Mouse (Mus musculus) embryo, embryonic 11 days (tissue): ENCODE results near the gene Top3a.
"Not testable (repeated sequence)": the region's sequence is repeated elsewhere in the genome, so short reads cannot be mapped to it uniquely, and the experiment has no call there.

Source experiments
- DNase-seq: peaks from one replicate; pipeline ENCODE4 v3.0.0-alpha.2; 2015

The Top3a gene

DNA sequence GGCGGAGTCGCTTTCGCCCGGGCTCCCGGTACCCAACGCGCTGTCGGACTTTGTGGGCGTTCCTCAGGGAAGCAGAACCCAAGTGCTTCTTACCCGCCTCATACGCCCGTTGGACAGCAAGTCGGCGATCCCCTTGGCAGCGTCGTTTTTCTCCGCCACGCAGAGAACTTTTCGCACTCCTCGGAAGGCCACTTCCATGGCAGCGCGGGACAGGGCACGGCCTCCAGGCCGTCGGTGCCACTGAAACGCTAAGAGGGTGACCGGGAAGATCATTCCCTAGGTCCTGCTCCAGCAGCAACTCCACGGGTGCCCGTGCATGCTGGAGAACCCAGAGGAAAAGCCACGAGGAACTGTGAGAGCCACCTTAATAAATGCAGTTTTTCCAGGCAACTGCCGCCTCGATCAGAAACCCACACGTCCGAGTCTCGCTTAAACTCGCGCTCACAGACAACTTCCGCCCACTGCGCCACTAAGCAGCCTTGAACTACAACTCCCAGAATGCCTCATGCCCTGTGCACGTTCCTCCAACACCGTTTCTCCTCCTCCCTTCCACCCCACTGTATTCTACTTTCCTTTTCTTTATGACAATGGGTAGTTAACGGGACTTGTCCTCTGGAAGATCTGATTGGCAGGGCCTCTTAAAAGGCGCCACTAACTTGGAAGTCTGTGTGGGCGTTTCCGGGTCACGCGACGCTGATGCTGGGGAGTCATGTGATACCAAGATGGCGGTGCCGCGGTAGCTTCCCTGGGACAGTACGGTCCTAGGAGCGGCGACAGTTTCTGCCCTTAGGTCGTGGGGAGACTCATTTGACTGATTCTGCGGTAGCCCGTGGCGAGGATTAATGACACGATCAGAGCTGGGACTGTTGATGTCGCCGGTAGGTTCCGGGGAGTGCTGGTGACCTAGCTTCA, at the start of gene Top3a, which contains the start of gene Smcr8:
TSS of gene Top3a (minus strand) at position 537 of the 912 bp plus-strand sequence.
TSS of gene Smcr8 (plus strand) at position 696 of the 912 bp plus-strand sequence.
- DNase-seq = peak; percentile 95

DNA sequence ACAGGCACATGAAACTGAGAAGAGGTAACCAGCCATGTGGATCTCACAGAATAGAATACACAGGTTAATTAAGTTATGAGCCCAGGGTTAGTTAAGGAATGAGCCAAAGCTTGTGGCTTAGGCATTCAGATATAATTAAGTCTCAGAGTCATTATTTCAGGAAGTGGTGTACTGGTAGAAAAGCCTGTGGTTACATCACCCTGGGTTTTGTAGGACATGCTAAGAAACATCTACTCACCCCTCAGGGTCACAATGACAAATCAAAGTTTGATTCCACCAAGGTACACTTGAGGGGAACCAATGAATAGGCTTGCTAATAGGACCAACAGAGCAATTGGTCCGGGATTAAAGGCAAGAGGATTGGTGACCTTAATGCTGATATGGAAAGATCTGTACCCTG, 49.5 kb upstream of the Top3a start:
- no peak for DNase-seq

- no peak for DNase-seq
Observed at GRCm38 (mm10) chr11:60825191-60825590, 48.0 kb upstream of the Top3a start.

GRCm38 (mm10) chr11:60823771-60824170, 46.6 kb upstream of the Top3a start:
- no peak for DNase-seq

- no peak for DNase-seq
Observed at GRCm38 (mm10) chr11:60816398-60816797, 39.2 kb upstream of the Top3a start.

DNA sequence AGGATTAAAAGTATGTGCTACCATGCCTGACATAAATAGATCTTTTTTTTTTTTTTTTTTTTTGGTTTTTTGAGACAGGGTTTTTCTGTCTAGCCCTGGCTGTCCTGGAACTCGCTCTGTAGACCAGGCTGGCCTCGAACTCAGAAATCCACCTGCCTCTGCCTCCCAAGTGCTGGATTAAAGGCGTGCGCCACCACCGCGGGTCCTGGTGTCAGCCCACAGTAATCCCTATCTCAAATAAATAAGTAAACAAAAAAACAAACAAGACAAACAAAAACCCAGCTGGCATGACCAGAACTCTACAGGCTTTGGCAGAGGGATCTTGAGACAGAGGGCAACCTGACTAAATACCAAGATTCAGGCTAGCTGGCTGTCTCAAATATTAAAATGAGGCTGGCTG, 34.5 kb upstream of the Top3a start, which contains the start of gene Shmt1:
TSS of gene Shmt1 (minus strand) at position 101 of the 400 bp plus-strand sequence.
- DNase-seq = not testable (repeated sequence)

DNA sequence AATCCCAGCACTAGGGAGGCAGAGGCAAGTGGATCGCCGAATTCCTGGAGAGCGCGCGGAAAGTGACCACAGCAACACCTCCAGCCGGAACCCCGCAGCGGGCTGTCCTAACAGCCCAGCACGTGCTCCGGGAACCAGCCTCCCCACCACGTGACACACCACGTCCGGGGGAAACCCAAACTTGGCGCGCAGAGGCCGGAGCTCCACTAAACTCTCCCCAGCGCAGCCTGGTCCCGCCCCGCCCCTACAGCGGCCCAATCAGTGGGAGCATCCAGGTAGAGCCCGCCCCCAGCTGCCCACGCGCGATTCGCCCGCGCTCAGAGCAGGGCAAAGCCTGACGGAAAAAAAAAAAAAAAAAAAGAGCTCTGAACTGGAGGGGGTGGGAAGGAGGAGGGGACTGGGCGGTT, 33.9 kb upstream of the Top3a start:
- peak; percentile 97 for DNase-seq

DNA sequence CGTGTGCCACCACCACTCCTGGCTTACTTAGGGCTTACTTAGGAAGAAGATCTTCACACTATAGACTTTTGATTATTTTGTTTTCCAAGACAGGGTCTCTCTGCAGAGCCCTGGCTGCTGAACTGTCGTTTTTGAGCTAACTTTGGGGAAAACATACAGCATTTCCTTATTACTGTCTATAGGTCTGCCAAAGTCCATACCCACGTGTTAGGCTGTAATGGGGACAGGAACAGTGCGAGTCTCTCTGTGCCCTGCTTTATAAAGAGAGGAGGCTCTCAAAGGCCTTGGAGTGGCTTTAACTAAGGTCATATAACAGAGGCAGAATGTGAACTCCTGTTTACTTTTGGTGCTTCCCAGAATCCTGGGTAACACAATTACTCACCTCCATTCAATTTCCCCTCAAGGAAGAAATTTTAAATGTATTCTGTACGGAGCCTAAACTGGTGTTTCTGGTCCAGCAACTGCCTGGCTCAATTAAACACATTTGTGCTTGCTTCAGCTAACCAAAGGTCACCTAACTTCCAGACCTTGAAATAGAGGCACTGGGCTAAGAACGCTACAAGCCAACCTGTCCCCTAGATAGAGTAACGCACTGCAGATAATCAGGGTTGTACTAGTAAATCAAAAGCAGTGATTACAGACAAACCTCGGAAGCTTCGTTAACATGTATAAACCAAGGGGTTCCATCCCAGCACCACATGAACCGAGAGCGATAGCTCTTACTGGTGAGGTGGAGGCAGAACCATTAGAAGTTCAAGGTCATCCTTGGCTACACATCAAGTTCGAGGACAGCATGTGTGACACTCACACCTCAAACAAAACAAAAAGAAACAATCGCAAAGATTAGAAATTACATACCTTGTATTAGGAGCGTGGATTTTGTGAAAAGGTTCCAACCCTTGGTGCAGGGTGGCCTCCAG, 33.1 kb upstream of the Top3a start:
- DNase-seq = peak; percentile 7

GRCm38 (mm10) chr11:60809546-60809945, 32.4 kb upstream of the Top3a start:
- DNase-seq = no peak

GRCm38 (mm10) chr11:60808286-60809070, 31.3 kb upstream of the Top3a start:
- DNase-seq = no peak

DNA sequence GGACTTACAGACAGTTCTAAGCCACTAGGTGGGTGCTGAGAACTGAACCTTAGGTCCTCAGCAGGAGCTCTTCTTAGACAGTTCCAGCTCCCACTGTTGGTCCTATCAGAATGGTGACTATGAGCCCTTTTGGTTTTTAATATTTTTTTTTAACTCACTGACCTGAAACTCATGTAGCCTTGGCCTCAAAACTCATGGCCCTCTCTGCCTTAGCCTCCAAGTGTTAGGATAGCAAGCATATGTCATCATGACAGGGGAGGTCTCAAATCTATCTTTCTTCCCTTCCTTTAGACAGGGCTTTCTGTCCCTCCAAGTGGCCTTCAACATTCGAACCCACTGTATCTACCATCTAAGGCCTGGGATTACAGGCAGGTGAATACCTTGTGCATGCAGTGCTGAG, 23.7 kb upstream of the Top3a start:
- DNase-seq = no peak

DNA sequence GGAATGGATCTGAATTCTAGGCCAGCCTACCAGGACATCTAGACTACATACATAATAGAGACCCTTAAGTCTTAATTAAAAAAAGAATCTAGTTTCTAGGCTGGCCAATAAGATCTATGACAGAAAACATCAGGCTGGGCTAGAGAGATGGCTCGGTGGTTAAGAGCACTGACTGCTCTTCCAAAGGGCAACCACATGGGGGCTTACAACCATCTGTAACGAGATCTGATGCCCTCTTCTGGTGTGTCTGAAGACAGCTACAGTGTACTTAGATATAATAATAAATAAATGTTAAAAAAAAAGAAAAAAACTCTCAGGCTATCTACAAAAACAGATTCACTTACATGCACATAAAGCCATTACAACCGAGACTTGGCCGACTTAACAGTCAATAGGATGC, 22.8 kb upstream of the Top3a start:
- no peak for DNase-seq

- no peak for DNase-seq
Observed at GRCm38 (mm10) chr11:60796342-60796741, 19.2 kb upstream of the Top3a start.

DNA sequence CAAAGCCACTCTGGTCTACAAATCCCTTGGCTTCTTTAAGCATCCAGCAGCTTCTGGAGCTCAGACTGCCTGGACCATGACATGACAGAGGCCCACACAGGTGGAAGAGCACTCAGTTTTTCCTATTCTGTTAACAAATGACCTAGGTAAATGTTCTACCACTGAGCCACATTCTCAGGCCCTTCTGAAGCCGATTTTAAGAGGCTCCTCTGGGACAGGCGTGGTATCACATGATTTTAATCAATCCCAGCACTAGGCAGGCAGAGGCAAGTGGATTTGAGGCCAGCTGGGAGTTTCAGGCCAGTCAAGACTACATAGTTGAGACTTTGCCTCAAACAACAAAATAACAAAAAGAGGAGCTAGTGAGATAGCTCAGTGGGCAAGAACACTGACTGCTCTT, 13.3 kb upstream of the Top3a start:
- DNase-seq = no peak

- peak; percentile 10 for DNase-seq
Observed at GRCm38 (mm10) chr11:60787595-60787994, 10.4 kb upstream of the Top3a start.

DNA sequence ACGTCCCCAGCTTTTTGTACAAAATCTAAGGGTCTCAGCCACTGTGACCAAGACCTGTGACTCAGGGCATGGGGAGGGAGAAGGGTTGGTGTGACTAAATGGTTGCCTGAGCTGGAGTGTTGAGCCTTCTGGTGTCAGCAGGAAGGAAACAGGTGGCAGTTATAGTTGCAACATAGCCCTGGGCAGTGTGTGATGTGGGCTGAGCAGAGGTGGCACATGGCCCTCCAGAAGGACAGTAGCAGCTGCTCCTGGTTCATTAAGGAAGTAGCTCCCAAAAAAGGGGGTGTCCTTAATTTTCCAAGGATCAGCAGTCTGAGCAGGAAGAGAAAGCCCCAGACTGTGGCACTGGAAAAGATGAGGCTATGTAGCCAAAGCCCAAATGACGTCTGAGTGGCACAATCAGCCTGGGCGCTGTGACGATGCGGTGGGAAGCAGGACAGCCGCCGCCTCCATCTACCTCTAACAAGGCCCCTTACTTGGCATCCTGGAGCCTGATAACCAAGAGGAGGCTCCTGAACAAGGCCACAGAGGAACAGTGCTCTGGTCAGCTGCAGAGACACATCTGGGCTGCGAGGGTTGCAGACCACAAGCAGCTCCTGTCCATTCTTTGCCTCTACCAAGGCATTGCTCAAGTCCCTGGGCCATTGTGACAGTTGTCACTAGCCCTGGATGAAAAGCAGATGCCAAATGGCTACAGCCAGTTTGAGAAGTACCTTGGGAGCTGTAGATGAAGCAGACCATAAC, 7.2 kb upstream of the Top3a start:
- no peak for DNase-seq

GRCm38 (mm10) chr11:60779673-60780189, 2.6 kb upstream of the Top3a start:
- no peak for DNase-seq

DNA sequence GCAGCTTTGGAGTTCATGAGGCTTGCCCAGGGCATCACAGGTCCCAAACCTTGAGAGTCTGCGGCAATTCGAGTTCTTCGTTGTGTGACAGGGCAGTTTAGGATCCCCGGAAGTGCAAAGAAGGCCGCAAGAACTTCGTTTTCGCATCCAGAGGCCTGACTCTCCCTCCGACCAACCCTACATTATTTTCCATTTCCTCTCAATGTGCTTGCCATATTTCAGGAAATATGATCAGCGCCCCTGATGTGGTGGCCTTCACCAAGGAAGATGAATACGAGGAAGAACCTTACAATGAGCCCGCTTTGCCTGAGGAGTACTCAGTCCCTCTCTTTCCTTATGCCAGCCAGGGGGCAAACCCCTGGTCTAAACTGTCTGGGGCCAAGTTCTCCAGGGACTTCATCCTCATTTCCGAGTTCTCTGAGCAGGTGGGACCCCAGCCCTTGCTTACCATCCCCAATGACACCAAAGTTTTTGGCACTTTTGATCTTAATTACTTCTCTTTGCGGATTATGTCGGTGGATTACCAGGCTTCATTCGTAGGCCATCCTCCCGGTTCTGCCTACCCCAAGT, 721 bp upstream of the Top3a start:
- DNase-seq = no peak

DNA sequence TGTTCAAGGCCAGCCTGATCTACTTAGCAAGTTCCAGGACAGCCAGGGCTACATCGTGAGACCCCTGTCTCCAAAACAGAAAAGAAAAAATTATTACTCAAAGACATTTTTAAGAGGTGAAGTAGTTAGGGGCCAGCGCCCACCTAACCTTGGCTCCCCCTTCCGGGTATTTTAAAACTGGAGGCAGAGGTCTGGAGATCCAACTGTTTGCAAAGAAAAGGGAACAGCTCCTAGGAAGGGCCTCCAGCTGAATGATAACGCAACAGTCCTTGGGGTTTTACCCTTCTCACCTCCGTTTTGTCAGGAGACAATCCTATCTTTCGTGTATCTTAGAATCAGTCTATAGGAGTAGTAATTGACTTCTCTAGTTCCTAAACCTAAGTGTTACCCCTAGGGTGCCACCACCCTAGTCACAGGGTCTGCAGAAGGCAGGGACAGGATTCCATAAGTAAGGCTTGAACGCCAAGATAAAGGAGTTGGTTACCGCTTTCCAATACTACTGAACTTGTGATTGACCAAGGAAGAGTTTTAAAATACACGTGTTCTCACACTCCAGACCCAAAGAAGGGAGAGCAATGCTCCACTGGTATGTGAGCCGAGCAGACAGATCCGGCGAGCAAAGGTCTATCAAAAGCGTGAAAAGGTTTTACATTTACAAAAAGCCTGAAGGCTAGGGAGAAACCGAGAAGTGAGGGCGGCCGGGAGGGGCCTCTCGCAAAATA, 897 bp downstream of the Top3a start:
- peak; percentile 5 for DNase-seq

DNA sequence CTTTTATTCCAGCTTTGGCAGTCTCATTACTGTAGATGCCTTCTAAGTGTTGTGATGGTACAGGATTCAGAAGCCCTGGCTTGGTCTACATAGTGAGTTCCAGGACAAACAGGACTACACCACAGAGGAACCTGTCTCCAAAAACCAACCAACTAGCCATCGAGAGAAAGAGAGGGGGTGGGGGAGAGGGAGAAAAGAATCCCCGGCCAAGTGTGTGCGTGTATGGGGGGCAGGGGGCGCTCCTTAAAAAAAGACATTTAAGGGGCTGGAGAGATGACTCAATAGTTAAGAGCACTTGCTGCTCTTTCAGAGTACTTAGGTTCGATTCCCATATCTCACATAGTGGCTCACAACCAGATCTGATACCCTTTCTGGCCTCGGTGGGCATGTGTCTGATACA, 1.6 kb downstream of the Top3a start:
- DNase-seq = no peak

DNA sequence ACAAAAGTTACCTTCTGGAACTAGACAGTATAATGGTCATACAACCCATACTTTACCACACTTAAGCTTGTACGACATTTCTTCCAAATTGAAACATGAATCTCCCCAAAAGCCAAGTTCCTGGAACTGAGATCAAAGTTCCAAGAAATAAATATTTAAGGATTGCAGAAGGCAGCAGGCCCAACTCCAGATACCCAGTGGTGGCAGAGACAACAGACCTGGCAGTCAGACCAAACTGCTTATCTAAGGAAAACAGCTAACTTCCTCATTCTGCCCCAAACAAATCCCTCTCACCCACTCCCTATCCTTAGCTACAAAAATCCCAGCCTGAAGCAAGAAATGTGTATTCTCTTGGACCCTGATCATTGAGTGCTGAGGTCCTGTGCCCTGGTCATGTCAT, 2.3 kb downstream of the Top3a start:
- DNase-seq = no peak
